Mouse (Mus musculus) liver (tissue): ENCODE results near the gene Mt4.
"Not testable (repeated sequence)": the region's sequence is repeated elsewhere in the genome, so short reads cannot be mapped to it uniquely, and the experiment has no call there.

Experiments used
- DNase-seq: peaks from one replicate; pipeline ENCODE4 v3.0.0-alpha.2; 2020; ENCODE audit warnings: mixed read lengths

The Mt4 gene

GRCm38 (mm10) chr8:94135556-94135955, 1.4 kb upstream of the Mt4 start:
- no peak for DNase-seq

GRCm38 (mm10) chr8:94136192-94136591, 805 bp upstream of the Mt4 start:
- no peak for DNase-seq

DNA sequence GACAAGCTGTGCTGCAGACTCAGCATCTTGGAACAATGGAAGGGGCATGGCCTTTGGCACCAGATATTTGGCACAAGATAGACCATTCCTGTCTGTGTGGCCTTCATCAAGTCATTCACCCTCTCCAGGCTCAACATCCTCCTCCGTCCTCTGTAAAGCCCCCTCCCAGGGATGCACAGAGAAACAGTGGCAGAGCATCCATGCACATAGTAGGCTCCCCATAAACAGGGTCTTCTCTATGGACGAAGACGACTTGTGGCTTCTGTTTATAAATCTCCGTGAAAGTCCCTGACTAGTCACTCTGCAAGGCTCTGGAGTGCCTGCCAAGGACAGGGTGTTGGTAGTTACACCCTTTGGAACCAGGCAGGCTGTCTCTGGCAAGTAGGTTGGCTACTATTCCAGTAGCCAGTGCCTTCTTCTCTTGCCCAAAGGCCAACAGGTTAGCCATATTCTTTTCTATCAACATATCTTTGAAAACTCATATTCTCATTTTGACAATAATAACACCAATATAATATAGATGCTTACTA, 3.3 kb downstream of the Mt4 start:
- no peak for DNase-seq

DNA sequence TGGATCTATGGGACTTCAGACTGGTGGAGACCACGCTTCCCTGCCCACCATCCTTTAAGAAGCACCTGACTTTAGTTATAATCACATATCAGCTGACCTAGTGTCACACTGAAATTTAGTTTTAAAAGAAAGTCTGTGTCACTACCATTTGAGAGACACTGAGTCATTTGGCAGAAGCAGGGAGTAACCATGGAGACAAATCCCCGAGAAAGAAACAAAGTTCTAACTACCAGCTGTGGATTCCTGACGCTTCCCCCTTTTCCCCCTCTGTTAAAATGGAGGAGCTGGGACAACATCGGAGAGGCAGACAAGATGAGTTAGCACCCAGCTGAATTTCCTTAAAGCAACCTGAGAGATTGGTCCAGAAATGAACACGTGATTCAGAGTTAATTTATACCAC, 11.2 kb downstream of the Mt4 start:
- DNase-seq: no peak

DNA sequence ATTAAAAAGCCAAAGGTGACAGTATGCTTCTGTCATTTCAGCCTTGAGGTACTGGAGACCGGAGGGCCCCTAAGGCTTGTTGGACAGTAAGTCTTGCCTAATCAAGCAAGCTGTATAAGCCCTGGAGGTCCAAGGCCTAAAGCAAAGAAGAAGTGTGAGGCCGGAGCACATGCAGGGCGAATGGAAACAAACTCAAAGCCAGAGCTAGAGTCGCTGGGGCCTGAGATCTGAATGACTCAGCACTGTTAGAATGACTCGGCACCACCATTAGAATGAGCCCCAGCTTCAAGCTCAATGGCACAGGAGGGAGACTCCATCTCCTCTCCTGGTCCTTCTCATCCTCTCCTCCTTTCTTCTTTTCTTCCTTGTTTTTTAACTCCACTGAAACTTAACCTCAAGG, 13.9 kb downstream of the Mt4 start:
- peak; percentile 76 for DNase-seq

DNA sequence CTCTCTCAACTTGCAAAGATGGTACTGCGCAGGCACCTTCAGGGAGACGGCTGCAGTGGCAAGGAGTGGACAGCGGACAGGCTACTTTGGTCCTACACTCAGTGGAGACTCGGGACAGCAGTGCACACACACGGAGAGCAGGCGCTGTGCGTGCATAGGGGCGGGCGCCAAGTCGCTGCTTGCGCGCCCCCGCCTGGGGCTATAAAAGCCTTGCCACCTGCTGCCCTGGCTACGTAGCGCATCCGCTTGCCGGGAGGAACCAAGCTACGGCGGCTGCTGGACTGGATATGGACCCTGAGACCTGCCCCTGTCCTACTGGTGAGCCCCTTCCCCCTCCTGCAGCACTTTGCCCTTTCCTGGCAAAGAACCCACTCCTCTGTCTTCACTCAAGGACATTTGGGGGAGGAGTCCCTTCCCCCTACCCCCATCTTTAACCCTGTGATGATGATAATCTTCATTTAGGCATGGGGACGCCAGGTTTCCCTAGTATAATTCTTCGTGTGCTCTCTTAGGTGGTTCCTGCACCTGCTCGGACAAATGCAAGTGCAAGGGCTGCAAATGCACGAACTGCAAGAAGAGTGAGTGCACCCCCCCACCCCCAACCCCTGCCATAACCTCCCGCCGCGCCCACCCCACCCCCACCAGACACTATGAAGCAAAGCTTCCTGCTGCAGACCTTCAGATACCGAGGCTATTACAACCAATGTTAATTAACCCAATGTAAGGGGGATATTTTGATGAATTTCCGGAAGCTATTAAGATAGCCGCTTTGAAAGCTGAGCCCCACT, 15.7 kb downstream of the Mt4 start, which contains the start of gene Mt3:
Gene Mt3, plus strand, starts transcription at position 95 of the 788 bp plus-strand sequence.
- DNase-seq: peak; percentile 65

GRCm38 (mm10) chr8:94153451-94153850, 16.5 kb downstream of the Mt4 start:
- no peak for DNase-seq

DNA sequence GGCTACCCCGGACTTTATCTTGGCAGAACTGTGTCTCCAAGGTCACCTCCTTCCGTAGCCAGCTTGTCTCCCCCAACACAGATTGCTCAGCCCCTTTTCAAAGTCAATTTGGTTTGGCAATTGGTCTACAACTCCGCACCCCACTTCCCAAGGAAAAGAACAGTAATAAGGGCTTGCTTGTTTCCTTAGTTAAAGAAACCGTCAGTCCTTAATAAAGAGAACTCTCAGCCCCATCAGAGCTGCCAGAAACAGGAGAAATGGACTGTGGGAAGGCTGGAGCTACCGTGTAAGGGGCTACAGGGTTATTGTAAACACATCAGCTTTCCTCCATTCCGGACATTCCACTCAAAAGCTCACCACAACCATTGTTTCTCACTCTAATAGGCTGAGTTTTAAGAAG, 17.5 kb downstream of the Mt4 start:
- no peak for DNase-seq

GRCm38 (mm10) chr8:94156092-94156491, 19.1 kb downstream of the Mt4 start:
- DNase-seq: no peak

GRCm38 (mm10) chr8:94165772-94166171, 28.8 kb downstream of the Mt4 start:
- DNase-seq: not testable (repeated sequence)

DNA sequence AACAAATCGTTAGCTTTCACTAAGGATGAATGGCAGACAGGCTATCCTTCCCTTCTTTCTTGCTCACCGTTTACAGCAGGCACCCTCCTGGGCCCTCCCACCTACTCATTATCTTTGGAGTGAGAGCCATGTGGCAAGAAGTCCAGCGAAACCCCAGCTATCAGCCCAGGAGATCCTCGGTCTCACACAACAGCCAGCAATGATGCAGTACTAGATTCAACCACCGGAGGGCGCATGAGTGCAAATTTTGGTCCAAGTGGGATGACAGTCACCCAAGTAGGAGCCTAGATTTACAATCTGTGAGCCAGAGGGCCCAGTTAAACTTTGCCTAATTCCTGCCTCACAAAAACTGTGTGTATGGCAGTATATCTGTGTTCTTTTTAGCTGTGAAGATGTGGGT, 30.2 kb downstream of the Mt4 start:
- DNase-seq: peak; percentile 90

DNA sequence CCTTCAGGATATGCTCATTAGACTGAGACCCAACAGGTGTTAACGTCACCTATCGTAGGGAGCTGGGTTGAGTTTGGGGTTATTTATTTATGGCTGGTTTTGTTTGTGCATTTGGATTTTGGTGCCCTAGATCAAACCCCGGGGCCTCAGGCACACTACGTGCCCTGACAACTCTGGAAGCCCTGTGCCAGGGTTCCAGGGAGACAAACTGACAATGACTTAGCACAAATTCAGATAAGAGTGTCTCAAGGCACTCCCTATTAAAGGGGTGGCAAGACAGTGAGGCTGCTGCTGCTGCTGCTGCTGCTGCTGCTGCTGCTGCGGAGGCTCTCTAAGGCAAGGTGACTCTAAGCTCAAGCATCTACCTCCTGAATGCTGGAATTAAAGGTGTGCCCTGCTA, 32.5 kb downstream of the Mt4 start:
- DNase-seq: peak; percentile 76

- DNase-seq: no peak
Observed at GRCm38 (mm10) chr8:94171321-94171755, 34.3 kb downstream of the Mt4 start.

GRCm38 (mm10) chr8:94172075-94172808, 35.2 kb downstream of the Mt4 start, which contains the start of gene Mt2:
TSS of gene Mt2 (plus strand) at chr8:94172664.
- DNase-seq: peak; percentile 97

GRCm38 (mm10) chr8:94172809-94173732, 36.1 kb downstream of the Mt4 start:
- DNase-seq: peak; percentile 64

DNA sequence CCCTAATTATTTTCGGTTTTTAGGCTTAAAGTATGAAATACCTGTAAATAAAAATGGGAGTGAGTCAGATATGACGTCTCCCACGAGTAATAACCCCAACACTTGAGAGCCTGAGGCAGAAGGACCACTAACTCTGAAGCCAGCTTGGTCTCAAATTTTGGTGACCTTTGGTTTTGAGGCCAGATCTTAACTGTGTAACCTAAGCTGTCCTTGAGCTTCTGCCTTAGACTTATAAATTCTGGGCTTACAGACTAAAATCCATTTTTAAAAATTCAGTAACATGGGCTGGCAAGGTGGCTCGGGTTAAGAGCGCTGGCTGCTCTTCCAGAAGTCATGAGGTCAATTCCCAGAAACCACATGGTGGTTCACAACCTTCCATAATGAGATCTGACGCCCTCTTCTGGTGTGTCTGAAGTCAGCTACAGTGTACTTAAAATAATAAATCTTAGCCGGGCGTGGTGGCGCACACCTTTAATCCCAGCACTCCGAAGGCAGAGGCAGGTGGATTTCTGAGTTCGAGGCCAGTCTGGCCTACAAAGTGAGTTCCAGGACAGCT, 36.9 kb downstream of the Mt4 start:
- peak; percentile 42 for DNase-seq

DNA sequence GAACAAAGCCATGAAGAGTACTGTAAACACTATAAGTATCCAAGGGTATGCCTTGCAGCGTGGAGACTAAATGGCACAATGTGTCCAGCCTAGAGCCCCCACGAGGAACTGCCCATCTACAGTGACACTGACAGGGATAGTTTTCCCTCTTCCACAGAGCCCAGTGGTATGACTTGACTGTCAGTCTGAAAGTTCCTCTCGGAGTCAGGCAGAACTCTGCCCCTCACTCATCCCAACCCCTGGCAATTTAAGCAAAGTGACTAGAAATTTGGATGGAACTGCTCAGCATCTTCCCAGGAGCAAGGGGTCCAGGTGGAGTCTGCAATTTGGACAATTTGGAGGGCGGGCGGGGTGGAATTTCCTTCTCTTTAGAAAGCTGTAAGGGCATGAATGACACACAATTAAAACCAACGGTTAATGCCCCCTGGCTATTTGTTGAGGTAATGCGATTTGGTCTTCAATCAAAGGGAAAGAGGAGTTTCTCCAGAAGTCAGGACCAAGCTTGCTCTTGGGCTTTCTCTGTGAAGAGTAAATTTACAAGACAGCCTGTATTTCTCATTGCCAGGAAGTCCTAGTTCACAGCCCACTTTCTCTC, 37.7 kb downstream of the Mt4 start:
- no peak for DNase-seq

DNA sequence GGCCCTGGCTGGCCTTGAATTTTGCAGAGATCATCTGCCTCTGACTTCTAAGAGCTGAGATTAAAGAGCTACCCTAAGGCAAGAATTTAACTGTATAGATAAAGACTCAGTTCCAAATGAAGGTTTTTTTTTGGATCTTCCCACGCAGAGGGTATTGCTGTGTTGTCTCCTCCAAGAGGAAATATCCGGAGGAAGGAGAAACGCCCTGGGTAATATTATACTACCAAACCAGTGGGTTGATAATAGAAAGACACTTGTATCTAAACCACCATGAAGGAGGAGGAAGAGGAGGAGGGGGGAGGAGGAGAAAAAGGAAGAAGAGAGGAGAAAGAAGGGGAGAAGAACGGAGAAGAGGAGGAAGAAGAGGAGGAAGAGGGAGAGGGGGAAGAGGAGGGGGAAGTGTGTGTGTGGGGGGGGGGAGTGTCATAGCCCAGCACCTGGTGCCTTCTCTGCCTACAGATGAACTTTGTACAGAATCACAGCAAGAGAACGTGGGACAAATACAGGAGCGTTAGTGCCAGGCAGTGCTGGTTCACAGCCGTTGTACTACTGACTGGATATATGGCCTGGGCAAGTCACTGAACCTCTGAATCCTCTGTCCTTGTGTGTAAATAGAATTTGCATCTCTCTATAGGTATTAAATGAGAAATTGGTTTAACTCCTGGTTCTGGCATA, 40.9 kb downstream of the Mt4 start:
- no peak for DNase-seq

DNA sequence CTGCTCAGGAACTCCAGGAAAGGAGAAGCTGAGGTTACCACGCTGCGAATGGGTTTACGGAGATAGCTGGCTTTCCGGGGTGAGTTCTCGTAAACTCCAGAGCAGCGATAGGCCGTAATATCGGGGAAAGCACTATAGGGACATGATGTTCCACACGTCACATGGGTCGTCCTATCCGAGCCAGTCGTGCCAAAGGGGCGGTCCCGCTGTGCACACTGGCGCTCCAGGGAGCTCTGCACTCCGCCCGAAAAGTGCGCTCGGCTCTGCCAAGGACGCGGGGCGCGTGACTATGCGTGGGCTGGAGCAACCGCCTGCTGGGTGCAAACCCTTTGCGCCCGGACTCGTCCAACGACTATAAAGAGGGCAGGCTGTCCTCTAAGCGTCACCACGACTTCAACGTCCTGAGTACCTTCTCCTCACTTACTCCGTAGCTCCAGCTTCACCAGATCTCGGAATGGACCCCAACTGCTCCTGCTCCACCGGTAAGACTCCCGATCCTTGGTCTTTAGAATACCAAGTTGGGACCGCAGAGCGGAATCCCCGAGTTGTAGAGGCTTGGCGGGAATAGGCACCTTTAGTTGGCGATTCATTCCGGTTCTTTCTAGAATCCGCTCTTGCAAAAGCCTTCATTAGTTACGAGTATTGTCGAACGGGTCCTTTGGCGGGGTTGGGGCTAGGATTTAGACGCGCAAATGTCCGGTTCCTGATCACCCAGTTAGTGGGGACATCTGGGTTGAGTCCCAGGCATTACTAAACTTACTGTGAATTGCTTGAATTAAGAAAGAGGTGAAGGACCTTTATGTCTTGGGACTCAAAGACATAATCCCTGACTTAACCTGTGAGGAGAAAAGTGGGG, 42.1 kb downstream of the Mt4 start, which contains the start of gene Mt1:
Gene Mt1, plus strand, starts transcription at position 226 of the 856 bp plus-strand sequence.
- peak; percentile 99 for DNase-seq
